Mouse (Mus musculus) CD4-positive, CD25-positive, alpha-beta regulatory T cell, adult 4 months (primary cell): ENCODE data around the gene Prkca. TPM values are rescaled to one million over a fixed set of nuclear protein-coding genes. Genes with fewer than 3 reads are reported as not detected.
A peak's percentile ranks its signal among the peaks of the same experiment; 100 is the strongest.

Experiments
- ATAC-seq: one replicate; pipeline ENCODE4 v1.8.0; 2017
- polyA plus RNA-seq, 2 experiments: library from polyadenylated mRNA; unstranded; fragments of 100-300 nt; shearing (Covaris generic); gene quantifications; one replicate each; pipeline ENCODE4 v1.2.1; 2017

The Prkca gene
- polyA plus RNA-seq, 2 experiments from 2014 or later = 13.0 to 15.3 TPM

- ATAC-seq = no peak
Observed at GRCm38 (mm10) chr11:108202835-108203234, 140.9 kb downstream of the Prkca start.

- ATAC-seq = no peak
Observed at GRCm38 (mm10) chr11:108200679-108201586, 142.8 kb downstream of the Prkca start.

- ATAC-seq = peak; percentile 61
Observed at GRCm38 (mm10) chr11:108199429-108199985, 144.2 kb downstream of the Prkca start.

- ATAC-seq = no peak
Observed at GRCm38 (mm10) chr11:108198592-108198991, 145.1 kb downstream of the Prkca start.

- ATAC-seq = no peak
Observed at GRCm38 (mm10) chr11:108197427-108198218, 146.1 kb downstream of the Prkca start.

GRCm38 (mm10) chr11:108196796-108197195, 146.9 kb downstream of the Prkca start:
- no peak for ATAC-seq

GRCm38 (mm10) chr11:108190298-108190697, 153.4 kb downstream of the Prkca start:
- ATAC-seq = no peak

GRCm38 (mm10) chr11:108189362-108189761, 154.4 kb downstream of the Prkca start:
- no peak for ATAC-seq

GRCm38 (mm10) chr11:108182421-108182820, 161.3 kb downstream of the Prkca start:
- no peak for ATAC-seq

- no peak for ATAC-seq
Observed at GRCm38 (mm10) chr11:108181012-108181713, 162.6 kb downstream of the Prkca start.

- ATAC-seq = peak; percentile 77
Observed at GRCm38 (mm10) chr11:108178802-108179201, 164.9 kb downstream of the Prkca start.

- peak; percentile 59 for ATAC-seq
Observed at GRCm38 (mm10) chr11:108178258-108178657, 165.5 kb downstream of the Prkca start.

GRCm38 (mm10) chr11:108176715-108177114, 167.0 kb downstream of the Prkca start:
- ATAC-seq = no peak

- peak; percentile 87 for ATAC-seq
Observed at GRCm38 (mm10) chr11:108171917-108172316, 171.8 kb downstream of the Prkca start.

- ATAC-seq = no peak
Observed at GRCm38 (mm10) chr11:108171260-108171659, 172.5 kb downstream of the Prkca start.

GRCm38 (mm10) chr11:108170107-108170506, 173.6 kb downstream of the Prkca start:
- no peak for ATAC-seq

- ATAC-seq = peak; percentile 56
Observed at GRCm38 (mm10) chr11:108165725-108166124, 178.0 kb downstream of the Prkca start.

GRCm38 (mm10) chr11:108162639-108163038, 181.1 kb downstream of the Prkca start:
- no peak for ATAC-seq

- ATAC-seq = no peak
Observed at GRCm38 (mm10) chr11:108162110-108162509, 181.6 kb downstream of the Prkca start.

GRCm38 (mm10) chr11:108160056-108160455, 183.7 kb downstream of the Prkca start:
- ATAC-seq = no peak

- ATAC-seq = no peak
Observed at GRCm38 (mm10) chr11:108158046-108158445, 185.7 kb downstream of the Prkca start.

GRCm38 (mm10) chr11:108157074-108157473, 186.7 kb downstream of the Prkca start:
- ATAC-seq = no peak
